Mouse (Mus musculus) heart, adult 2 months (tissue): Measurements from ENCODE around the gene Igfbp2. TPM values are rescaled to one million over a fixed set of nuclear protein-coding genes. Genes with fewer than 3 reads are reported as not detected.

Experiments
- DNase-seq, 2 experiments: peaks; one replicate each; pipeline ENCODE4 v3.0.0; 2021
- H3K27ac ChIP-seq: fragments of 200-600 bp; 2 replicates; pipeline ENCODE4 v1.8.1; 2022
- H3K27me3 ChIP-seq: fragments of 200-500 bp; 2 replicates; pipeline ENCODE4 v1.6.1; 2012; ENCODE audit warnings: mild to moderate bottlenecking, low read length, inconsistent platforms, mixed read lengths; ENCODE audit not compliant: control insufficient read depth, insufficient read depth
- H3K36me3 ChIP-seq: fragments of 200-500 bp; 2 replicates; pipeline ENCODE4 v1.6.1; 2012; ENCODE audit warnings: low read length, inconsistent platforms; ENCODE audit not compliant: control insufficient read depth, insufficient read depth
- H3K4me1 ChIP-seq: fragments of 200-500 bp; 2 replicates; pipeline ENCODE4 v1.6.1; 2011; ENCODE audit warnings: low read length; ENCODE audit not compliant: control insufficient read depth, insufficient read depth
- H3K4me3 ChIP-seq: fragments of 200-600 bp; 2 replicates; pipeline ENCODE4 v1.8.1; 2022
- H3K79me2 ChIP-seq: fragments of 200-500 bp; replicated peaks from 2 replicates; pipeline ENCODE4 v1.6.1; 2012; ENCODE audit warnings: mild to moderate bottlenecking, inconsistent platforms, low read length, moderate library complexity, mixed read lengths; ENCODE audit not compliant: control insufficient read depth, insufficient read depth
- H3K9ac ChIP-seq: fragments of 200-500 bp; 2 replicates; pipeline ENCODE4 v1.6.1; 2012; ENCODE audit warnings: low read depth, mild to moderate bottlenecking, control low read depth, inconsistent platforms, low read length, mixed read lengths
- CTCF ChIP-seq: fragments of 200-600 bp; IDR thresholded peaks from 2 replicates; pipeline ENCODE4 v1.8.1; 2022; ENCODE audit warnings: antibody characterized with exemption, mild to moderate bottlenecking, moderate library complexity
- EP300 ChIP-seq: fragments of 200-500 bp; IDR thresholded peaks from 2 replicates; pipeline ENCODE4 v1.6.1; 2011; ENCODE audit warnings: low read depth, low read length, control low read depth; ENCODE audit not compliant: insufficient read depth
- POLR2A ChIP-seq: fragments of 200-500 bp; IDR thresholded peaks from 2 replicates; pipeline ENCODE4 v1.6.1; 2011; ENCODE audit warnings: mild to moderate bottlenecking, low read depth, low read length, control low read depth; ENCODE audit not compliant: insufficient read depth
- WGBS: fragments of 180-500 bp; shearing (Covaris S2); methylation state at CpG from one replicate; pipeline ENCODE4 v1.1.7; 2018; 5-methylcytosine and 5-hydroxymethylcytosine counted together
- intact Hi-C: fragments of 180-260 bp; cut with DNase I; formaldehyde crosslinking; loops from one replicate; pipeline ENCODE4 v1.15.1; 2025
- polyA plus RNA-seq: library from polyadenylated mRNA; depleted of rRNA; stranded (reverse); fragments of >200 nt; gene quantifications from 2 replicates; pipeline ENCODE4 v1.2.3, GENCODE M21; 2012
- total RNA-seq, 2 experiments: library from RNA; stranded (reverse); gene quantifications; 2 replicates each; pipeline ENCODE4 v1.2.3; 2021

Igfbp2 gene
- total and polyA plus RNA-seq, 3 experiments: 0.30 to 2.6 TPM; not detected in 1

GRCm38 (mm10) chr1:72858286-72858685, 34.0 kb downstream of the Igfbp2 start:
- intact Hi-C loops: loop anchor here (5.0 kb wide), 1 partner anchor 546 kb away; no protein-coding TSS in a partner anchor
- Histone ChIP-seq H3K79me2 (no peaks in the 10 kb centered on the region), H3K4me3 (no peak overlapping the region), H3K27ac (no peak overlapping the region), H3K9ac (no peak overlapping the region), H3K27me3 (no peaks in the 10 kb centered on the region; the same call in 1 of the 2 replicates), H3K4me1 (no peaks in the 10 kb centered on the region), H3K36me3 (no peaks in the 10 kb centered on the region)
- peak in 1 of 2 experiments; percentile 8 for DNase-seq
- 85% methylated on average over 9 of the region's 9 CpGs for WGBS
- TF ChIP-seq EP300: no peak
- TF ChIP-seq CTCF: no peak

- no peak overlapping the region for H3K4me3 ChIP-seq
- intact Hi-C loops: loop anchor here (5.0 kb wide), 1 partner anchor 547 kb away; no protein-coding TSS in a partner anchor
- peak in 1 of 2 experiments; percentile 9 for DNase-seq
- 79% methylated on average over 5 of the region's 5 CpGs for WGBS
- H3K4me1 ChIP-seq: no peaks in the 10 kb centered on the region
- no peaks in the 10 kb centered on the region for H3K79me2 ChIP-seq
- no peaks in the 10 kb centered on the region for H3K36me3 ChIP-seq
- TF ChIP-seq CTCF: no peak
- TF ChIP-seq POLR2A: no peak
- no peak for TF ChIP-seq EP300
- H3K27ac ChIP-seq: no peak overlapping the region
- H3K27me3 ChIP-seq: no peaks in the 10 kb centered on the region
- H3K9ac ChIP-seq: no peak overlapping the region
These were observed 34.6 kb downstream of the Igfbp2 start for GRCm38 (mm10) chr1:72858874-72859273.

DNA sequence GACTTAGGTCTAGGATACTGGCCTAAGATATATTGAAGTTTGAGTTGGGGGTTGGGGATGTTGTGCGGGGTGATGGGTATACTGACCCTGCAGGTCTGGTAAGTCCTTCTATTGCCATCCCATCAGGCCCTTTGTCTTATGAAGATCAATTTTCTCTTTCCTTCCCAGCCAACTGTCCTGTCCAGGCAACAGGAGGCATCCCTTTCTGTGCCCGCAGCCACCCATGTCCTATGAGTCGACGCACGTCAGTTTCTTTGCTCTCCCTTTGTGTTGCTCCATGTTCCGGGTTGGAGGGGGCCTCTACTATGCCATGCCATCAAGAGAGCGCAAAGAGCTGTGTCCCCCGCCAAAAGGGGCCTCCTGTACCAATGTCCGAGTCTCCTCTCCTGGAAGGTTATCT, 35.7 kb downstream of the Igfbp2 start:
- DNase-seq: peak in 1 of 2 experiments; percentile 6
- H3K79me2 ChIP-seq: no peaks in the 10 kb centered on the region
- H3K27ac ChIP-seq: no peak overlapping the region
- no peaks in the 10 kb centered on the region for H3K4me1 ChIP-seq
- H3K36me3 ChIP-seq: no peaks in the 10 kb centered on the region
- WGBS: 90% methylated on average over 9 of the region's 9 CpGs
- H3K9ac ChIP-seq: no peak overlapping the region
- intact Hi-C loops: loop anchor here (5.0 to 10.0 kb wide), 2 partner anchors 548 to 655 kb away; no protein-coding TSS in a partner anchor
- no peak overlapping the region for H3K4me3 ChIP-seq
- no peak for TF ChIP-seq CTCF
- TF ChIP-seq POLR2A: no peak
- no peak for TF ChIP-seq EP300
- no peaks in the 10 kb centered on the region for H3K27me3 ChIP-seq

GRCm38 (mm10) chr1:72860502-72860901, 36.2 kb downstream of the Igfbp2 start:
- no peak overlapping the region for H3K9ac ChIP-seq
- no peak for TF ChIP-seq EP300
- no peak for TF ChIP-seq POLR2A
- no peak for TF ChIP-seq CTCF
- H3K4me3 ChIP-seq: no peak overlapping the region
- no peaks in the 10 kb centered on the region for H3K79me2 ChIP-seq
- intact Hi-C loops: loop anchor here (10.0 kb wide), 1 partner anchor 654 kb away; no protein-coding TSS in a partner anchor
- H3K27ac ChIP-seq: no peak overlapping the region
- H3K4me1 ChIP-seq: no peaks in the 10 kb centered on the region
- 78% methylated on average over 2 of the region's 2 CpGs for WGBS
- H3K36me3 ChIP-seq: no peaks in the 10 kb centered on the region
- H3K27me3 ChIP-seq: no peaks in the 10 kb centered on the region
- DNase-seq: peak in 1 of 2 experiments; percentile 5

DNA sequence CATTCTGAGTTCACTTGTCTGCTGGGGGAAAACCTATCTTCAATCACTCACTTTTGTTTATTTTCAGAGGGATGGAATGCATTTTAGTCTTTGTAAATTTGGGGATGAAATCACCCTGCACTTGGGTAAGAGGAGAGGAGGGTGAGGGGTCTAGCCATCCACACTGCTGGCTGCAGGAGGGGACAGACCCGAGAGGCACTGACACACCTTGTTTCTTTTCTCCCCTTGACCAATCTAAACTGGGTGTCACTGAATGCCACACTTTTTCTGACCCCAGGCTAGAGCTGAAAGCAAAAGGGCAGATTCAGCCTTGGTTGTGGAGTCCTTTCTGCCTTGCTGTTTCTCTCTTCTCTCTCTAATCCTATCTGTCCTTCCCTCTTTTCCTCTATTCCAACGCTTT, 37.4 kb downstream of the Igfbp2 start:
- no peaks in the 10 kb centered on the region for H3K4me1 ChIP-seq
- H3K27me3 ChIP-seq: no peaks in the 10 kb centered on the region
- intact Hi-C loops: loop anchor here (10.0 kb wide), 1 partner anchor 653 kb away; no protein-coding TSS in a partner anchor
- no peak for DNase-seq
- no peak overlapping the region for H3K27ac ChIP-seq
- H3K9ac ChIP-seq: no peak overlapping the region
- no peaks in the 10 kb centered on the region for H3K36me3 ChIP-seq
- WGBS: 76% methylated on average over 2 of the region's 2 CpGs
- H3K4me3 ChIP-seq: no peak overlapping the region
- no peak for TF ChIP-seq CTCF
- no peak for TF ChIP-seq EP300
- no peak for TF ChIP-seq POLR2A
- H3K79me2 ChIP-seq: no peaks in the 10 kb centered on the region

GRCm38 (mm10) chr1:72862248-72862647, 37.9 kb downstream of the Igfbp2 start:
- intact Hi-C loops: loop anchor here (10.0 kb wide), 1 partner anchor 653 kb away; no protein-coding TSS in a partner anchor
- DNase-seq: peak in 1 of 2 experiments; percentile 5
- Histone ChIP-seq H3K4me1 (no peaks in the 10 kb centered on the region), H3K27ac (no peak overlapping the region), H3K27me3 (no peaks in the 10 kb centered on the region), H3K9ac (no peak overlapping the region), H3K4me3 (no peak overlapping the region), H3K36me3 (no peaks in the 10 kb centered on the region), H3K79me2 (no peaks in the 10 kb centered on the region)
- 89% methylated on average over 21 of the region's 21 CpGs for WGBS
- no peak for TF ChIP-seq EP300
- no peak for TF ChIP-seq CTCF
- TF ChIP-seq POLR2A: no peak
